Mouse (Mus musculus) liver, embryonic 14.5 days (tissue): ENCODE measurements around the gene Armh3.

ENCODE experiments used
- CTCF ChIP-seq: IDR thresholded peaks from 2 replicates; pipeline ENCODE4 v1.5.1; 2016; ENCODE audit warnings: antibody characterized with exemption, low read depth, control low read depth
- EP300 ChIP-seq: IDR thresholded peaks from 2 replicates; pipeline ENCODE4 v1.6.1; 2016; ENCODE audit warnings: antibody characterized with exemption, low read depth

DNA sequence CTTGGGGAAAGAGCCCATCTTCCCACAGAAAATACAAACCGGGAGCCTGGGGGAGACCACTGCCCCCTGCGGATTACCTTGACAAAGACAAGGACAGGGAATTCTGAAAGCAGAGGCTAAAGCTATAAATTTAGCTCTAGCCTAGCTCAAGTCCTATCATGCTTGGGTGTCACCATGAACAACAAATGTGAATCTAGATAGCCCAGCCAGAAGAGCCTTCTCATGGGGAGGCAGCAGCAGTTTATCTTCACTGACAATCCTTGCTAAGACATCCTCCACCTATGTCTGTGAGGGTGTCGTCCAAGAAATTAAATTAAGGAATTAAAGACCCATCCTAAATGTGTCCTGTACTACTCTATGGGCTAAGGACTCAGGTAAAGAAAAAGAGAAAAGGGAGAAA, 60.2 kb downstream of the Armh3 start:
- no peak for TF ChIP-seq CTCF
- no peak for TF ChIP-seq EP300
